Mouse (Mus musculus) erythroblast, adult 5-6 weeks (primary cell): ENCODE measurements around the gene Kcnj2. TPM values are rescaled to one million over a fixed set of nuclear protein-coding genes. Genes with fewer than 3 reads are reported as not detected.

Experiments used
- ATAC-seq: replicated peaks from 2 replicates; pipeline ENCODE4 v1.8.0; 2016; ENCODE audit warnings: moderate number of reproducible peaks, mild to moderate bottlenecking, moderate TSS enrichment, inconsistent platforms; ENCODE audit not compliant: poor library complexity, low FRiP score, severe bottlenecking
- total RNA-seq, 2 experiments: library from RNA; stranded (forward) in 1 of 2; stranded (reverse) in 1 of 2; fragments of 150-400 nt in 1 of 2; fragments of 200-764, 138-1000 nt in 1 of 2; gene quantifications; 2 replicates each; pipeline versions ENCODE4 v1.2.3 to v1.2.4; 2015 to 2017; ENCODE audit warnings: low replicate concordance in 2 of 2

Kcnj2 gene
- 0.96 and 1.0 TPM in 2 replicates for total RNA-seq (2015; ENCODE audit: low replicate concordance)
- 3.2 and 4.3 TPM in 2 replicates for total RNA-seq (2017; ENCODE audit: low replicate concordance)

GRCm38 (mm10) chr11:111065635-111066298, at the start of gene Kcnj2:
Kcnj2 (plus strand) TSS chr11:111066164.
- ATAC-seq, result peak; percentile 97

GRCm38 (mm10) chr11:111016206-111016605, 49.8 kb upstream of the Kcnj2 start:
- ATAC-seq, result no peak

- no peak for ATAC-seq
Observed at GRCm38 (mm10) chr11:111020211-111020610, 45.8 kb upstream of the Kcnj2 start.

- ATAC-seq, result no peak
Observed at GRCm38 (mm10) chr11:111022681-111023281, 43.2 kb upstream of the Kcnj2 start.

- no peak for ATAC-seq
Observed at GRCm38 (mm10) chr11:111042175-111042574, 23.8 kb upstream of the Kcnj2 start.

GRCm38 (mm10) chr11:111043298-111043697, 22.7 kb upstream of the Kcnj2 start:
- ATAC-seq, result no peak

GRCm38 (mm10) chr11:111054252-111054651, 11.7 kb upstream of the Kcnj2 start:
- ATAC-seq, result no peak

GRCm38 (mm10) chr11:111054854-111055822, 10.8 kb upstream of the Kcnj2 start:
- no peak for ATAC-seq

- ATAC-seq, result no peak
Observed at GRCm38 (mm10) chr11:111056030-111056429, 9.9 kb upstream of the Kcnj2 start.

GRCm38 (mm10) chr11:111057435-111057834, 8.5 kb upstream of the Kcnj2 start:
- ATAC-seq, result no peak

GRCm38 (mm10) chr11:111059440-111059839, 6.5 kb upstream of the Kcnj2 start:
- ATAC-seq, result no peak

- no peak for ATAC-seq
Observed at GRCm38 (mm10) chr11:111060216-111060615, 5.7 kb upstream of the Kcnj2 start.

GRCm38 (mm10) chr11:111064751-111065527, 1.0 kb upstream of the Kcnj2 start:
- no peak for ATAC-seq

GRCm38 (mm10) chr11:111066299-111066691, 331 bp downstream of the Kcnj2 start:
- ATAC-seq, result 0 out of 2 replicates have a peak, but pooled peaks have one; percentile 18

- no peak for ATAC-seq
Observed at GRCm38 (mm10) chr11:111067787-111068186, 1.8 kb downstream of the Kcnj2 start.

- no peak for ATAC-seq
Observed at GRCm38 (mm10) chr11:111070460-111070859, 4.5 kb downstream of the Kcnj2 start.

GRCm38 (mm10) chr11:111074131-111074530, 8.2 kb downstream of the Kcnj2 start:
- no peak for ATAC-seq

GRCm38 (mm10) chr11:111078107-111078506, 12.1 kb downstream of the Kcnj2 start:
- ATAC-seq, result no peak

GRCm38 (mm10) chr11:111083009-111083408, 17.0 kb downstream of the Kcnj2 start:
- ATAC-seq, result no peak

- no peak for ATAC-seq
Observed at GRCm38 (mm10) chr11:111086933-111087332, 21.0 kb downstream of the Kcnj2 start.
